Mouse (Mus musculus): ENCODE results near the gene Sema7a.

Gene Sema7a

GRCm38 (mm10) chr9:57959886-57960866 is 20.3 kb downstream of the Sema7a start:
- DNase-seq (ENCODE audit: low spot score), result no peak

- DNase-seq (ENCODE audit: low spot score), result no peak
Measured at GRCm38 (mm10) chr9:57961226-57961625, 21.3 kb downstream of the Sema7a start.

- no peak for DNase-seq (ENCODE audit: low spot score)
Measured at GRCm38 (mm10) chr9:57961863-57962778, 22.2 kb downstream of the Sema7a start.

DNA sequence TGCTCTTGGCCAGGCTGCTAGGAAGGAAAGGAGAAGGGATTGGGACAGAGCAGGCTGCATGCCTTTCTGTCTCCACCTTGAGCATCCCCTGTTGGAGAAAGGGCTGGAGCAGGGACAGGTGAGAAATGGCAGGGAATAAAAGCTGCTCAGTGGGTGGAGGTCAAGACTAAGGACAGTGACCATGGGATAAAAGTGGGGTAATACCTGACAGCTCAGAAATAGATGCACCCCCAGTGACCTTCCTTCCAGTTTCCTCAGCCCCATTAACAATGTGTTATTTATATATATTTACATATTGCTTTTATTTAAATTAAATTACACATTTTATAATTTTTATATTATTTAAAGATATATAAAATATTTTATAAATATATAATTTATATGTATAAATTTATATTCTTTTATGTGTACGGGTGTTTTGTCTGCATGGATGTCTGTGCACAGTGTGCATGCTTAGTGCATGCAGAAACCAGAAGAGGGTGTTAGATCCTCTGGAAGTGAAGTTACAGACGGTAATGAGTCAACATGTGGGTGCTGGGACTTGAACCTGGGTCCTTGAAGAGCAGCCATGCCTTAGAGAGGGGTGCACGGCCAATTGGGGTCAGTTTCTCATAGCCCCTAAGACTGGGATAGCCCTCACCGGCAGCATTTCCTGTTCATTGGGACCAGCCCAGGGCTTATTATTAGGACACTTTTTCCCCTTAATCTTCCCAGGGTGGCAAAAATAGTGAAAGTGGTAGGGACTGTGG is 23.5 kb downstream of the Sema7a start:
- DNase-seq (ENCODE audit: low spot score), result no peak

DNA sequence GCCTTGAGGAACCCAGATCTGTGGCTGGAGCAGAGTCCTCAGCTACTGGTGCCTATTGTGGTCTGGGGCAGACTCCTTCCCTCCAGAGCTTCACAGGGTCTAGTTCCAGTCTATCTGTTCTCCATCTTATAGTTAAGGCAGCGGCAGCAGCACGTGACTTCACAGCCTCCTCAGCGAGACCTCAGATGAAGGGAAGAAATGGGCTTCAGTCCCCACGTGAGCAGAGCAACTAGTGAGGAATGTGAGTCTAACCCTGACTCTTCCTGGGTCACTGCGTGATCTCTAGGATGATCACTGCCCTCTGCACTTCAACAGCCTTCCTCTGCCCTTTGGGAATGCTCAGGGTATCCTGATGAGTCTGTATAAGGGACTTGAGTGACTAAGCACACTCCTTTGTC is 24.1 kb downstream of the Sema7a start:
- no peak for DNase-seq (ENCODE audit: low spot score)

DNA sequence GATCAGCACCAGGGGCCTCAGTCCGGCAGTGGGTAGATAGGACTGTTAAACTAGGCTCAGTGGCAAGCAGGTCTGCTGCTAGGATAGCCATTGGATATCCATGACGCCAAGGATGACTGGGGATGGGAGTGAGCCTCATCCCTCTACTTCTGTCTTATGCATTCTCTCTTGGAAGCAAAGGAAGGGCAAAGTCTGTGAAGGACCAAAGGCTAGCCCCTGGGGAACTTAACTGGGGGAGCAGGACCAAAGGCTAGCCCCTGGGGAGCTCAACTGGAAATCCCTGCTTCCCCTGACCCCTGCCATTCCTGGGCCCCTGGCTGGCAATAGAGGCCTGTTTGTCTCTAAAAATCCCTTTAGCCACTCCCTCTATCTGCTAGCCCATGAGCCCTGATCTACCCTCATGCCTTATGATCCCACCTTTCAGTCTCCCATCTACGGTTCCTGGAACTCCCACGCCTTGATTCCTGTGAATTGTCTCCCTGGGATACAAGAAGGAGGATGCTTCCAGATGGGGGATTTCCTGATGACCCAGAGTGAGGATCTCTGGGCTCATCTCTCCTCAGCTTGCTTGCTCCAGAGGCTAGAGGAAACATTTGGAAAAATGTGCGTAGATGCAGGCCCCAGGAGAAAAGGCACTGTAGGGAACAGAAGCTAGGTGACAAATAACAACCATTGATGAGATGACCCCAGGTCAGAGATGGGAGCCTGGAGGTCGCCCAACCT is 24.8 kb downstream of the Sema7a start:
- no peak for DNase-seq (ENCODE audit: low spot score)

DNA sequence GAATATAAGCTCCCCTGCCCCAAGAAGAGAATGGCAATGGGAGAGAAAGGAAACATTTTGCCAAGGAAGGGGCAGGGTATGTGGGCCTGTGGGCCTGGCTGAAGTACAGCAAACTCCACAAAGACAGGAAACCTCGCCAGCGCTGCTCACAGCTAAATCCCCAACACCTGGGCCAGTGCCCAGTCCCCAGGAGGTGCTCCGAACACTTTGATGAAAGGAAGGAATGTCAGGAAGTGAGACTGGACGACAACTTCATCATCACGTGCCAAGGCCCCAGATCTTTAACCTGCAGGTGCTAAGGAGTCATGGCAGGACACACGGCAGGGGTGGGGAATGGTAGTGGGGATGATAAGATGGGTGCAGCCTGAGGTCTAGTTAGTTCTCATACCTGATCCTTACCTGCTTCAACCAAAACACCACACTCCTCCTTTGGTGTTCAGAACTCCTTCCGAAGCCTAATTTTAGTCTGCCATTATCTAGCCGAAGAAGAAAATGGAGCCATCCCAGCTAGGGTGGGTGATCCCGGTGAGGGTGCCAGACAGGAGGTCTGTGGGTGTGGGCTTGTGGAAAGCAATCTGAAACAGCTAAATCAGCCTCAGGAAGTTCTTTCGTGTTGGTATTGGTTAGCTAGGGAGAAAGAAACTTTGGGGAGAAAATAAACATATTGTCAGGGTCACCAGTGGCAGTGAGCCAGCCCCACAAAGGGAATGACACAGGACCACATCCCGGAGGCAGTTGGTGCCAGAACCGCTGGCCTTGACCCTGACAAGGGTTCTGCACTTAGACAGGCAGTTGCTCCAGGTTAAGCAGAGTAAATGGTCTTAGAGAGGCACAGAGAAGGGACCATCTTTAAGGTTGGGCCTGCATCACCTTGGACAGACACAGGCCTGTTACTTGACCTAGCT is 25.6 kb downstream of the Sema7a start:
- no peak for DNase-seq (ENCODE audit: low spot score)

DNA sequence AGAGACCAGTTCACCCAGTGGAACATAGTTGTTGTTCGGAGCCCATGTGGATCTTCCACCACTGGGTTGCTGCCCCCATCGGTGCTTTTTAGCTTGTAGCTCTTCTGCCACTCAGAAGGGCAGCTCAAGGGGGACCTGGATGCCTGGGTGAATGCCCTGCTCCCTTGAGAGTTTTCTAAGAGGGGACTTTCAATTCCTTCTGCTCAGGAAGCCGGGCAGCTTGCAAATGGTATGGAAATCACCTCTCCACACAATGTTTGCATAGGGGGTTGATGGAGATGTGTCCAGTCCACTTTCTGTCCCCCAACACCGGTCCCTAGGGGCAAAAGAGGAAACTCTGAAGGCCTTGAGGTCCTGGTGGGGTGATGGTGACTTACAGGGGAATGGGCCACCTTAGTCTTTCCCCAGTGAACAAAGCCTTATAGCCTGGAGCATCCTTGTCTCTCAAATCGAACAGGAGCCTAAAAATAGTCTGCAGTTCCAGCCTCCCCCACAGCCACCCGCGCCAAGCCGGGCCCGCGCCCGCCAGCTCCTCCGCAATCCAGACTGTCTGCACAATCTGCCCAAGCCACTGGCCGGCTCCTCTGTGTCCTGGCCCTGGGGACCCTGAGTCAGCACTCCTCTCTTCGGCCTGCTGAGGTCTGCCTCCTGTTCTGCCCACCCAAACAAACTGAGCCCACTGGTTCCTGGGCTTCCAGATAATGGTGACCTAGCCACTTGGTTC is 27.5 kb downstream of the Sema7a start:
- DNase-seq (ENCODE audit: low spot score), result peak; percentile 82

GRCm38 (mm10) chr9:57968166-57968771 is 28.4 kb downstream of the Sema7a start:
- no peak for DNase-seq (ENCODE audit: low spot score)

DNA sequence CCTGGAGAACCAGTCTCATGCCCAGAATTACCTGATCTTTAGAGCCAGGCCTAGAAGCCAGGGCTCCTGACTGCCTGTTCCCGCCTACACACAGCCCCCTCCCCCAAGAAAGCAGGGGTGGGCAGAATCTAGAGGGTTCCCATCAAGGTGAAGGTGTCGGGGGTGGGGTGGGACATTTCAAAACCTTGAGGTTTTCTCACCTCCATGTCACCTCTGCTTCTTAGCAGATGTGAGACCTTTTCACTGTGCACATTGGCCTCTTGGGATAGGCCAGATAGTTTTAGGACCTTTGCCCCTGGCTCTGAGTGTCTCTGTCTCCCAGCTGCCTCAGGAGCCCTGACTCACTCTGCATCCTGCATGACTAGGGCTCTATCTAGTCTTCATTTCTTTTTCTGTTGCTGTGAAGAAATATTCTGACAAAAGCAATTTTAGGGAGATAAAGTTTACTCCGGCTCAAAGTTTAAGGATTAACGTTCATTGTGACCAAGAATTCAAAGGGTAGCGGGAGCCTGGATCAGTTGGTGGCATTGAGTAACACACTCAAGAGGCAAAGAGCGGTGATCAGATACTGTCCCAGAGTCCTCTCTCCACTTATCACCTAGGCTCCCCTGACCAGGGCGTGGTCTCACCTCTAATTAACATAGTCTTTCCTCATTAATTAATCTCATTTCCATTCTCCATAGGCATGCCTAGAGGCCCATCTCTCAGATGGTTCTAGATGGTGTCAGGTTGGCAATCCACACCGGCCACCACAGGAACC is 29.1 kb downstream of the Sema7a start:
- no peak for DNase-seq (ENCODE audit: low spot score)

GRCm38 (mm10) chr9:57969736-57970495 is 30.0 kb downstream of the Sema7a start:
- DNase-seq (ENCODE audit: low spot score), result no peak

- DNase-seq (ENCODE audit: low spot score), result no peak
Measured at GRCm38 (mm10) chr9:57971413-57971812, 31.5 kb downstream of the Sema7a start.

- DNase-seq (ENCODE audit: low spot score), result no peak
Measured at GRCm38 (mm10) chr9:57972141-57972591, 32.3 kb downstream of the Sema7a start.

GRCm38 (mm10) chr9:57972776-57973439 is 33.0 kb downstream of the Sema7a start:
- no peak for DNase-seq (ENCODE audit: low spot score)

DNA sequence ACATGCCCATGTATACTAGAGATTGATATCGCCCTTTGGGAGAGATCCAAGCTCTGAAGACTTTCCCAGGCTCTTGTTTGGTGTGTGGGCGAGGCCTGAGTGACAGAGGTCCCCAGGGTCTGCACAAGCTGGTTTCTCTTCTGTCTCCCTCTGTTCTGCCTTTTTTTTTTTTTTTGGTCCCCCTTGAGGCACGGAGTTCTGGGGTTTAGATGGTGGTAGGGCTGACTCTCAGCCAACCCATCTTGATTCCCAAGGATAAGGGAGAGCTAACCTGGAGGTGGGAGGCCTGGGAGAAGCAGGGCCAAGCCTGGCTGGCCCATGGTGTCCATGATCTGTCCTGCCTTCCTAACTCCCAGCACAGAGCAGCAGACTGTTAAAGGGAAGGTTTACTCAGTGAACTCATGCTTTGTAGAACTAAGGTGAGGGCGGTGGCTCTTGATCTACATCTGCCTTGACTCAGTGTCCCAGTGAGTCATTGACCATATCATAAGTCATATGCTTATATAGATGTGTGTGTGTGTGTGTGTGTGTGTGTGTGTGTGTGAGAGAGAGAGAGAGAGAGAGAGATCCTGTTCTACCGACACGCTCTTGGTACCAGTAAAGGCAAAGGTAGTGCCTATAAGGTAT is 33.6 kb downstream of the Sema7a start:
- no peak for DNase-seq (ENCODE audit: low spot score)

- no peak for DNase-seq (ENCODE audit: low spot score)
Measured at GRCm38 (mm10) chr9:57974221-57974620, 34.3 kb downstream of the Sema7a start.
